Mouse (Mus musculus): ENCODE results near the gene Mdm2.

GRCm38 (mm10) chr10:117739648-117739948 lies 29.0 kb upstream of the Mdm2 start:
- TF ChIP-seq ZNF384 (IDR thresholded peaks at IDR 0.05; ENCODE audit: low read depth, low read length) (no peak), ETS1 (conservative IDR thresholded peaks at IDR 0.05; ENCODE audit: low read depth, low read length) (no peak), POLR2A (IDR thresholded peaks at IDR 0.05; ENCODE audit: low read depth, low read length) (no peak), CTCF (conservative IDR thresholded peaks at IDR 0.05 in 1 of 2, IDR thresholded peaks at IDR 0.05 in 1 of 2; ENCODE audit: low read depth in 2 of 2, low read length in 2 of 2) (no peak), MAZ (IDR thresholded peaks at IDR 0.05; ENCODE audit: low read depth, low read length) (no peak), E2F4 (IDR thresholded peaks at IDR 0.05; ENCODE audit: insufficient replicate concordance, low read depth, low read length) (no peak), ELF1 (IDR thresholded peaks at IDR 0.05; ENCODE audit: low read depth, low read length) (no peak), SMC3 (IDR thresholded peaks at IDR 0.05; ENCODE audit: low read depth, low read length) (no peak), ZC3H11A (IDR thresholded peaks at IDR 0.05; ENCODE audit: low read depth, low read length) (no peak), ZMIZ1 (IDR thresholded peaks at IDR 0.05; ENCODE audit: low read depth, low read length) (no peak), MAX (IDR thresholded peaks at IDR 0.05; ENCODE audit: low read length) (no peak), MAFK (IDR thresholded peaks at IDR 0.05; ENCODE audit: insufficient replicate concordance, low read length) (no peak), ZKSCAN1 (IDR thresholded peaks at IDR 0.05; ENCODE audit: borderline replicate concordance, low read depth, low read length) (no peak)
